Mouse (Mus musculus): ENCODE measurements around the gene Clcnkb.

The Clcnkb gene

GRCm38 (mm10) chr4:141404518-141405313 lies 11.1 kb downstream of the Clcnkb start:
- peak; percentile 81 to 91 for DNase-seq

GRCm38 (mm10) chr4:141400171-141400570 lies 15.6 kb downstream of the Clcnkb start:
- DNase-seq: no peak

GRCm38 (mm10) chr4:141398545-141398944 lies 17.3 kb downstream of the Clcnkb start, which contains the start of gene Clcnka:
Gene Clcnka (minus strand): TSS chr4:141398724.
- no peak for DNase-seq

GRCm38 (mm10) chr4:141397861-141398260 lies 18.0 kb downstream of the Clcnkb start:
- DNase-seq: no peak

- no peak for DNase-seq
Measured at GRCm38 (mm10) chr4:141394751-141395150, 21.1 kb downstream of the Clcnkb start.

GRCm38 (mm10) chr4:141391293-141391692 lies 24.5 kb downstream of the Clcnkb start:
- no peak for DNase-seq

- no peak for DNase-seq
Measured at GRCm38 (mm10) chr4:141389366-141390150, 26.3 kb downstream of the Clcnkb start.

GRCm38 (mm10) chr4:141387933-141388332 lies 27.9 kb downstream of the Clcnkb start:
- no peak for DNase-seq

- peak; percentile 64 to 82 for DNase-seq
Measured at GRCm38 (mm10) chr4:141387093-141387784, 28.6 kb downstream of the Clcnkb start.

- no peak for DNase-seq
Measured at GRCm38 (mm10) chr4:141386150-141386549, 29.7 kb downstream of the Clcnkb start.

GRCm38 (mm10) chr4:141385275-141385674 lies 30.5 kb downstream of the Clcnkb start:
- peak in 1 of 2 experiments; percentile 59 for DNase-seq

GRCm38 (mm10) chr4:141382406-141382805 lies 33.4 kb downstream of the Clcnkb start:
- no peak for DNase-seq

- no peak for DNase-seq
Measured at GRCm38 (mm10) chr4:141379674-141380073, 36.1 kb downstream of the Clcnkb start.

- no peak for DNase-seq
Measured at GRCm38 (mm10) chr4:141372426-141372825, 43.4 kb downstream of the Clcnkb start.

GRCm38 (mm10) chr4:141367997-141368791 lies 47.6 kb downstream of the Clcnkb start, which contains the start of gene Fam131c:
Gene Fam131c (plus strand): TSS chr4:141368220.
- peak; percentile 56 to 58 for DNase-seq

GRCm38 (mm10) chr4:141365876-141366275 lies 49.9 kb downstream of the Clcnkb start:
- DNase-seq: no peak

GRCm38 (mm10) chr4:141365126-141365525 lies 50.7 kb downstream of the Clcnkb start:
- DNase-seq: no peak

GRCm38 (mm10) chr4:141362937-141363548 lies 52.8 kb downstream of the Clcnkb start:
- DNase-seq: peak; percentile 66 to 85

GRCm38 (mm10) chr4:141360846-141361245 lies 55.0 kb downstream of the Clcnkb start:
- peak in 1 of 2 experiments; percentile 58 for DNase-seq

- no peak for DNase-seq
Measured at GRCm38 (mm10) chr4:141359222-141359621, 56.6 kb downstream of the Clcnkb start.

- no peak for DNase-seq
Measured at GRCm38 (mm10) chr4:141357811-141358210, 58.0 kb downstream of the Clcnkb start.

All from lung, postnatal 4 days (tissue).